Mouse (Mus musculus): ENCODE results near the gene Med13l. TPM values are rescaled to one million over a fixed set of nuclear protein-coding genes. Genes with fewer than 3 reads are reported as not detected.
"Not testable (repeated sequence)": the region's sequence is repeated elsewhere in the genome, so short reads cannot be mapped to it uniquely, and the experiment has no call there.

Med13l gene
- total RNA-seq, 2 experiments from 2014 or later, result 25.1 to 25.6 TPM

DNA sequence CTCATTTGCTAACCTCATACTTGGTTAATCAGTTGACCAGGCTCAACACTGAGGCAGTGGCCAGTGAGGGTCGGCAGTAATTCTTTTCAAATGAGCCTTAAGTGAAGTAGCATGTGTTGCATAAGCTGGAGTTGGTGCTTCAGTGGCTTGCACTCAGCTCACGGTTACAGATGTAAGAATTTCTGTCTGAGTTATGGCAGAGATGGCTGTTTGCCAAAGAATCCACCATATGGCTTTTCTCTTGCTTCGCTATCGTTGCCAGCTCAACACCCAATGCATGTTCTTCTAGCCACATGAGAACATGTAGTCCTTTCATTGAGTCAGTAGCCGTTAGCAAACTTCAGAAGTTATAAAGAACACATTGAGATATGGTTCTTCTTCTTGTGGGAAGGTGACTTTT lies 63.3 kb downstream of the Med13l start:
- no peak for DNase-seq (ENCODE audit: low spot score)

DNA sequence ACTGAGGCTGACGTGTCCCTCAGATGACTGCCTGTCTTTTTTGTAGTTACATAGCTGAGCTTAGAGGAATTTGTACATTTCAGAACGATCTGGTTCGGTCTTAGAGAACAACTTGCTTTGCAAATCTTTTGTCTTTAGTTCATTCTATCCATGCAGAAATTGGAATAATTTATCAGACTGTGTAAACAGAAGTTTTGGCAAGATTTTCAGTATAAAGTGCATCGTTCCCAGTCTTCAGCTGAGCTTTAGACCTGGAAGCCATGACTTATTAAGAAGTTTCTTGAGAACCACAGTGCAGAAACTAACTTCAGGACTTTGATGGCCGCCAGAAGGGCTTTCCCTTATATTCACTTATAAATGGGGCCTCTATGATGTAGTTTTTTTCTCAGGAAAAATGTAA lies 67.2 kb downstream of the Med13l start:
- DNase-seq (ENCODE audit: low spot score), result no peak

GRCm38 (mm10) chr5:118628211-118628610 lies 67.7 kb downstream of the Med13l start:
- no peak for DNase-seq (ENCODE audit: low spot score)

DNA sequence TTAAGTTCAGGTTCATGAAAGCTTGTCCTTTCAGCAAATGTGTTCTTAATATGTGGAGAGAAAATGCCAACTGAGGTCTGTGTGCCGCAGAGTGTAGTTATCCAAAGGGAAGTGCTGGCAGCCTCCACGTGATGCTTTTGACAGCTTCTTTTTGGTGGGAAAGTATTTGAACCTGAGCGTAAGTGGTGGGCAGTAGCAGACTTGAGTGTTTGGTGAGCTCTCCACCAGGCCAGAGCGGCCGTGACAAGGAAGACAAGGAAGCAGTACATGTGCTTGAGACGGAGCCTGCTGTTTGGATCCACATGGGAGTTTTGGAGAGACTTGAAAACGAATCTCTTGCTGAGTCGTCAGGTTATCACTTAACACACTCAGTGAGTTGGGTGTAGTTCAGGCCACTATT lies 71.9 kb downstream of the Med13l start:
- DNase-seq (ENCODE audit: low spot score), result peak; percentile 31

DNA sequence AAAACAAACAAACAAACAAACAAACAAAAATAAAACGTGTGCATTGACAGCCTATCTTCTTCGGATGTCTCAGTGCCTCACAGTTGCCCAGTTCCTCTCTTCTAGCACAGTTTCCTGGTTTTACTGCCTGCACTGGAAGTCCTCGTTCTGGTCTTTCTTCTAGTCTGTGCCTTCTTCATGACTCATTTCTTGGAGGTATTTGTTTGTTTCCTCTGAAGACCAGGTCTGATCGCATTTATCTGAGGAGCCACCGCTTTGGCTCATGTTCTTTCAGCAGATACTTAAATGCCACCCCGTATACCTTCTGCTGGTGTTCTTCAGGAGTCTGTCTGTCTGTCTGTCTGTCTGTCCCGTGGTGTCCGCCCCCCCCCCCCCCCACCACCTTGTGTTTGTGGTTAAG lies 72.6 kb downstream of the Med13l start:
- no peak for DNase-seq (ENCODE audit: low spot score)

DNA sequence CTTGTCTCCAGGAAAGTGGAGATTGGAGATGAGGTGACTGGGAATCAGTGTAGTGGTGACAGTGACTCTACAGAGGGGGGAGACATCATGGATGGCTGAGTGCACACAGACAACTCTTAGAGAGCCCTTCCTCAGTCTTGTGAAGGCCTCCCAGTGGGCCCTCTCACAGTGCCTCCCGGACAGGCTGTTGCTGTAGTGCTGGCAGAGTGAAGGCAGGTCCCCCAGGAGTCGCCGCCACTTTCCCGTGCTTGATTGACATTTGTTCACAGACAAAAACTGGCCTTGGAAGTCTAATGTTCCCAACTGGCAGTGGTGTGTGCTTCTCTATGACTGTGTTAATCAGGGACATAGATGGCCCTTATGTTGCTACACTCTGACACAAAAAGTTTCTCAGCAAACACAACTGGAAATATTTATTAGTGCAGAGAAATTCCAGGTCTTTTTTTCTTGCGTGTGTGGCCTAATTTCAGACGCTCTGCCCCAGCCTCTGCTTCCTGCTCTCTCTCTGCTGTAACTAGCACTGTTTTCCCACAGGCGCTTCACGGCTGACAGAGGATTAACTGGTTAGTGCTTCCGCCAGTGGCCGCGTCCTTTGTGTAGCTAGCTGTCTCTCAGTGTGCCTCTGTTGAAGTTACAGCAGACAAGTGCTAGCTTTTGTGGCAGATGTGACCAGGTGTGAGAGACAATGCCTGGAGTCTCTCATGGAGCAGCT lies 75.2 kb downstream of the Med13l start:
- DNase-seq (ENCODE audit: low spot score), result peak; percentile 39

DNA sequence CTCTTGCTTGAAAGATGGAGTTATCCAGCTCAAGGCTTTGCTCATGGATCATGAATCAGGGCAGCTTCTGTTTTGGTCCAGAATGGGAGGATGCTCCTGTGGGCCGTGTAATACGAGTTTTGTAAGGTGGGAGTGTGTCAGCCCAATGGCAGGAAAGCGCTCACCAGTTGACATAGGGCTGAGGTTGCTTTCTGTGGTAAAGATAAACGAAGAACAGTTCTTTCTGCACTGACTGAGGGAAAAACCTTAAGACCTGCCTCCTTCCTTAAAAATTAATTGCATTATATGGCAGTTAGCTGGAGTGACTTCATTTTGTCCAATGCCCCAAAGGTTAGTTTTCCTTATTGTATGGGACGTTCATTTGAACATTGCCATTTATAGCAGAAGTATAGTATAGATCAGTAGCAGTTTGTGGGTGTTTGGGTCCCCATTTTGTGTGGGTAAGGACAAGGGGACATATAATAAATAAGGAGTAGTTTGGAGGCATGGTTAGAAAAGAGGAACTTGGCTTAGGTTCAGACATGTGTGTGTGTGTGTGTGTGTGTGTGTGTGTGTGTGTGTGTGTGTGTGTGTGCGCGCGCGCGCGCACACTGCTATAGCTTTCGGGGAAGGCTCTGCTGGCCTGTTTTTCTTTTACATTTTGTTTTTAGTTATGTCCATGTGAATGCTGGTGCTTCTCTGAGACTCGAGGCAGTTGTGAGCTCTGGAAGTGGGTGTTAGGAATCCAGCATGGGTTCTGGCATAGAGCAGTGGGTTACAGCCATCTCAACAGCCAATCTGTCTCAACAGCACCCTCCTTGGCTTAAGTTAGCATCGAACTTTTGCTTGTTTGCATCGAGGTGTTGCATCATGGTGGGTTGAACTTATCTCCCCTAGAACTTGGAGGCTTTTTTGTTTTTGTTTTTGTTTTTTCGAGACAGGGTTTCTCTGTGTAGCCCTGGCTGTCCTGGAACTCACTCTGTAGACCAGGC lies 76.2 kb downstream of the Med13l start:
- DNase-seq (ENCODE audit: low spot score), result no peak

DNA sequence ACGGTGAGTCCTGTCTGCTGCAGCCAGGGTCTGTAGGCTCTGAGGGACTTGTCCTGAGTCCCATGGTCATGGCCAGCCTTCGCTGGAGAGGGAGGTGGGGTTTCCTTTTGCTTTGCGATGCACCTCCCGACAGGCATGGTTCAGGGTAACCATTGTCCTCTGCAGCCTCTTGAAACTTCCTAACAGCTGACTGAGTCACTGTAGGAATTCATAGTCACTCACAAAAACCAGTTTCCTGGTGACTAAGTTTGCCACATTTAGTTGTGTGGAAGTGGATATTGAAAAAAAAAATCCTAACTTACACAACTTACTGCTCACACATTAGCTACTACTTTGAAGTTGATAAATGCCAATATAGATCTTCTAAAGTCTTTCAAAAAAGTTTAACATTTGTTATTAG lies 77.5 kb downstream of the Med13l start:
- DNase-seq (ENCODE audit: low spot score), result no peak

- DNase-seq (ENCODE audit: low spot score), result no peak
Measured at GRCm38 (mm10) chr5:118638534-118639109, 78.1 kb downstream of the Med13l start.

GRCm38 (mm10) chr5:118639117-118639707 lies 78.7 kb downstream of the Med13l start:
- no peak for DNase-seq (ENCODE audit: low spot score)

DNA sequence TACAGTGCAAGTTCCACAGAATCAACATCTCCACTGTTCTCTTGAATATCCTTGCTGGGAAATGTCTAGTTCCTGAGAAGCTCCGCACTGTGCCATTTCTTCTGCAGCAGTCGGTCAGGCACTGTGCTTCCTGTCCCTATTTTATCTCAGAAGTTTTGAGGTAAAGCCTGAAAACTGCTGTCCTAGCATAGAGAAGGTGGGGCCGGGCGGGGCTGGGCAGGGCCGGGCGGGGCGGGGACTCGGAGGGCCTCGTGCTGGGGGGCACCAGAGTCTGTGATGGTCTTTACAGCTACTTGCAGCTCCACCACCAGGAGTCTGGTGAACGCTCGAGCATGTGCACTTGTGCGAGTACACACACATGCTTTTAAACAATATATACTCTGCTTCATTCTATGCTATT lies 83.6 kb downstream of the Med13l start:
- no peak for DNase-seq (ENCODE audit: low spot score)

DNA sequence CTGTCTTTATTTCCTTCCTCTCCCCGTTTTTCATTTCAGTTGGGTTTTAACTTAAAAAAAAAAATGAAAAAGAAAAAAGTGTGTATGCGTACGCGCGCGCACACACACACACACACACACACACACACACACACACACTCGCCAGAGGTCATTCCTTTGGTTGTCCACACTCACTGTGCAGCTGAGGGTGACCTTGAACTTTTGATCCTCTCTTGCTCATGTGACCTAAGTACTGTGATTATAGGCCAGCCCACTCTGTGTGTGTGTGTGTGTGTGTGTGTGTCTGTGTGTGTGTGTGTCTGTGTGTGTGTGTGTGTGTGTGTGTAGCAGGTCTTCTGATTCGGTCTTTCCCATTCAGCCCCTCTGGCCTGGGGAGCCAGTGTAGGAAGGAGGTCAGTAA lies 84.0 kb downstream of the Med13l start:
- DNase-seq (ENCODE audit: low spot score), result no peak

- peak; percentile 61 for DNase-seq (ENCODE audit: low spot score)
Measured at GRCm38 (mm10) chr5:118645196-118645805, 84.8 kb downstream of the Med13l start.

GRCm38 (mm10) chr5:118646897-118647296 lies 86.4 kb downstream of the Med13l start:
- no peak for DNase-seq (ENCODE audit: low spot score)

GRCm38 (mm10) chr5:118647384-118647783 lies 86.9 kb downstream of the Med13l start:
- DNase-seq (ENCODE audit: low spot score), result no peak

DNA sequence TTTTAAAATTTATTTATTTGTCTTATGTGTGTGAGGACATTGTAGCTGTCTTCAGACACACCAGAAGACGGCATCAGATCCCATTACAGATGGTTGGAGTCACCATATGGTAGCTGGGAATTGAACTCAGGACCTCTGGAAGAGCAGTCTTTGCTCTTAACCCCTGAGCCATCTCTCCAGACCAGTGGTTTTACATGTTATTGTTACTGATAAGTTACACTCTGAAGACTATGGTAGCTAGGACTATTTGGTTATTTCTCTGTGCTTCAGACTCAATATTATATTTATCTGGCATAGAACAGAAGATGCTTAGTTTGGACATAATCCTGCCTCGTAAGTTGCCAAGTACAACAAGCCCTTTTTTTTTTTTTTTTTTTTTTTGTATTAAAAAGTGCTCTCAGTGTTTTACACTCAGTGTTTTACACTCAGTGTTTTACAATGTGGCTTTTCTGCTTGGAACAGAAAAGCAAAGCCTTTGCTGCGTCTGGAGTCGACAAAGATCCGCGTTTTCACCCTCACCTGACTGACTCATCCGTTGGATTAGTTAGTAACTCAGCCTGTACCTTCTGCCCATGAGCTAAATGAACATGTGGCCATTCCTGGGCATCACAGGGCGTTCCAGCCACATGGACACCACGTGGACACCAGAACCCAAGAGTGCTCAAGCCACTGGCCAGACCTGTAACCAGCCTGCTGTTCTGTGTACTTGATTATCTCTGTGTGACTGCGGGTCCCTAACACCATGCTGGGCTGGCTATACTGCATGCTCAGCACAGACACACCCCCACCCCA lies 88.9 kb downstream of the Med13l start:
- peak; percentile 29 for DNase-seq (ENCODE audit: low spot score)

- DNase-seq (ENCODE audit: low spot score), result no peak
Measured at GRCm38 (mm10) chr5:118650007-118650548, 89.6 kb downstream of the Med13l start.

DNA sequence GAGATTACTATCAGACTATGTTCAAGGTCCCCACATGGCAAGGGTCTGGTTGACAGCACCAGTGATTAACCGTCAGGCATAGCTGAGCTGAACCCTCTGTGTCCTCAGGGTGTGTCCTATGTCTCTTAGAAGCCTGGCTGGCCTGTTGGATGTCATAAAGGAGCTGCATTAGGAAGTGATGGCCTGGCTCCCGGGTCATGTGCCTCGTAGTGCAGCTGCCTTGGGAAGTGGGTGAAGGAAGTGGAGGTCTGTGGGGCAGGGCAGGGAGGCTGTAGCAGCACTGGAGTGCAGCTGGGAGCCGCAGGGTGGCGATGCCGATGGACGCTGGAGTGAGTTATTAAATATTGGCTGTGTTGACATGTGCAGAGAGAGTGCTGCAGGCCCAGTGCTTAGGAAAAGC lies 90.3 kb downstream of the Med13l start:
- peak; percentile 58 for DNase-seq (ENCODE audit: low spot score)

- no peak for DNase-seq (ENCODE audit: low spot score)
Measured at GRCm38 (mm10) chr5:118652611-118653010, 92.1 kb downstream of the Med13l start.

DNA sequence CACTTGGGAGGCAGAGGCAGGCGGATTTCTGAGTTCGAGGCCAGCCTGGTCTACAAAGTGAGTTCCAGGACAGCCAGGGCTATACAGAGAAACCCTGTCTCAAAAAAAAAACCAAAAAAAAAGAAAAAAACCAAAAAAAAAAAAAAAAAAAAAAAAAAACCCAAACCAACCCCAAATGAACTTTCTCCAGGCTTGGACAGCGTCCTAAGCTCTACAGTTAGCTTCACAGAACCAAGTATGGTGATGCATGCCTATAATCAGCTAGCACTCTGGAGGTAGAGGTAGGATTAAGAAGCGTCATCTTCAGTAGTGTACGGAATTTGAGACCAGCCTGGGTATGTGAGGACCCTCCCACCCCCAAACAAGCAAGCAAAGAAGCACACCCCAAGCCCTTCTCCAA lies 92.6 kb downstream of the Med13l start:
- DNase-seq (ENCODE audit: low spot score), result not testable (repeated sequence)
